Mouse (Mus musculus) gastrocnemius, adult 2 months (tissue): ENCODE measurements around the gene Cttnbp2nl. TPM values are rescaled to one million over a fixed set of nuclear protein-coding genes. Genes with fewer than 3 reads are reported as not detected.

Experiments used
- DNase-seq: peaks from one replicate; pipeline ENCODE4 v3.0.0; 2022
- H3K27ac ChIP-seq: fragments of 200-600 bp; 2 replicates; pipeline ENCODE4 v1.8.1; 2022; ENCODE audit warnings: mild to moderate bottlenecking
- H3K4me3 ChIP-seq: fragments of 200-600 bp; 2 replicates; pipeline ENCODE4 v1.8.1; 2022; ENCODE audit warnings: mild to moderate bottlenecking, moderate library complexity
- CTCF ChIP-seq: fragments of 200-600 bp; IDR thresholded peaks from 2 replicates; pipeline ENCODE4 v1.8.1; 2022; ENCODE audit warnings: antibody characterized with exemption, mild to moderate bottlenecking, moderate library complexity
- intact Hi-C: fragments of 180-260 bp; cut with DNase I; formaldehyde crosslinking; loops from one replicate; pipeline ENCODE4 v1.15.1; 2025
- total RNA-seq, 2 experiments: library from RNA; stranded (reverse); gene quantifications; 2 replicates each; pipeline ENCODE4 v1.2.3; 2021

Cttnbp2nl gene
- total RNA-seq, 2 experiments from 2014 or later, result 4.5 to 8.4 TPM

- DNase-seq, result no peak
- H3K27ac ChIP-seq, result no peak overlapping the region
- no peak for TF ChIP-seq CTCF
- intact Hi-C loops, result no loop called here
- H3K4me3 ChIP-seq, result no peak overlapping the region
These were observed 98.8 kb downstream of the Cttnbp2nl start for GRCm38 (mm10) chr3:104954137-104954536.

- Histone ChIP-seq H3K4me3 (no peak overlapping the region), H3K27ac (no peak overlapping the region)
- no peak for DNase-seq
- intact Hi-C loops, result no loop called here
- TF ChIP-seq CTCF, result no peak
These were observed 99.9 kb downstream of the Cttnbp2nl start for GRCm38 (mm10) chr3:104952891-104953670.

Other genes starting within 250 kb of the Cttnbp2nl start
- 1 to 10 TPM in 1 of 2 experiments, under 1 TPM in 1; 0.38 to 2.5 TPM for gene Mov10, start 234.6 kb downstream of the Cttnbp2nl start, total RNA-seq
- gene St7l, start 189.1 kb downstream of the Cttnbp2nl start, total RNA-seq, result 10 to 100 TPM; 23.3 to 23.4 TPM
- 10 to 100 TPM; 23.5 to 25.5 TPM for gene Capza1, start 188.6 kb downstream of the Cttnbp2nl start, total RNA-seq
- gene Wnt2b, start 91.2 kb downstream of the Cttnbp2nl start, total RNA-seq, result under 1 TPM; 0.13 to 0.31 TPM
- not detected for gene 4930564D02Rik, start 13.7 kb upstream of the Cttnbp2nl start, total RNA-seq